Mouse (Mus musculus): ENCODE measurements around the gene Gm10644.

DNA sequence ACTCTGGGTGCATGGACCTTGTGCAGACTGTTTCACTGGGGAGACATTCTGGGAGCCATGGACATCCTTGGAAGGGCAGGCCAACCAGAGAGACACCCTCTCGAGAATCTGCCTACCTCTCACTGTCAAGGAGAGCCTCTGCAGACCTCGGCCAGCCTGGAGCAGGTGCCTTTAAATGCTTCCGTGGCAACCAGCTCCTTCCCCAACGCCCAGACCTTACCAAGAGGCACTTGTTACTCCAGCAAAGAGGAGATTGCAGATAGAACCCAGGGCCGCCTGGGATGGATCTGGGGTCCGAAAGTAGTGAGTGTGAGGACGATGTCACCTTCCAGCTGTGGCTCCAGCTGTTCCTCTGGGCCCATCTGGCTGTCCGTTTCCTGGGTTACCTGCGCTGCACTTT is 23.2 kb upstream of the Gm10644 start:
- TF ChIP-seq POLR2A (IDR thresholded peaks at IDR 0.05; ENCODE audit: insufficient read depth, low read depth, low read length) (no peak), CTCF (IDR thresholded peaks at IDR 0.05) (no peak), EP300 (IDR thresholded peaks at IDR 0.05; ENCODE audit: insufficient read depth, low read depth, low read length) (no peak)

Measured in heart, adult 2 months (tissue).